Mouse (Mus musculus): ENCODE data around the gene Tspan8. TPM values are rescaled to one million over a fixed set of nuclear protein-coding genes. Genes with fewer than 3 reads are reported as not detected.

Gene Tspan8
- polyA plus RNA-seq (2015; fragmentation: Nextera tagmentation; extraction: Ambion mirVana), result 126 and 128 TPM in 2 replicates

DNA sequence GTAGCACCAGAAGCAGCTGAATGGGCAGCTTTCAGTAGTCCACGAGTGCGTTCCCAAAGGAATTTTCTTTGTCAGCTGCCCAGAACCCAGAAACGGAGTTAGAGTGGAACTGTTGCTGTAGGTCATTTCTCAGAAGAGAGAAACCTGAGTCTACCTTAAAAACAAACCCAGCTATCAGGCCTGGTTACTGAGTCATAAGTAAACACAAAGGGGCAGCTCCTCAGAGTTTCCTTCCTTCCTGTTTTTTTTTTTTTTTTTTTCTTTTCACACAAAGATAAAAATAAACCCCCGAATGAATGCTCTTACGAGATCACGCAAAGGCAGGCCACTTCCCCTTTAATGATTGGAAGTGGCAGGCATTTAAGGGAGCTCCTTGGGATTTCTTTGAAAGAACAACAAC, at the start of gene Tspan8:
Tspan8 (plus strand) TSS at position 322 of the 400 bp plus-strand sequence.
- WGBS, result 37% methylated on average over 6 of the region's 6 CpGs
- Histone ChIP-seq H3K4me2 (peak within 1 kb of the TSS; percentile 33), H3K27me3 (replicated peaks) (no peaks in the 10 kb centered on the region), H3K27ac (peak within 1 kb of the TSS; percentile 80), H3K9me3 (no peaks in the 10 kb centered on the region), H3K4me3 (replicated peaks) (peak within 1 kb of the TSS; percentile 31), H3K4me1 (no peaks in the 10 kb centered on the region), H3K9ac (no peak within 1 kb of the TSS), H3K36me3 (no peaks in the 10 kb centered on the region)
- 0 out of 2 replicates have a peak, but pooled peaks have one; percentile 14 for ATAC-seq (ENCODE audit: insufficient read depth, low FRiP score, low read depth)

GRCm38 (mm10) chr10:115770032-115770431, 46.6 kb upstream of the Tspan8 start:
- H3K4me2 ChIP-seq, result no peak overlapping the region
- no peak for ATAC-seq (ENCODE audit: insufficient read depth, low FRiP score, low read depth)
- no peaks in the 10 kb centered on the region for H3K27me3 ChIP-seq (replicated peaks)
- H3K4me1 ChIP-seq, result no peaks in the 10 kb centered on the region
- no peak overlapping the region for H3K27ac ChIP-seq
- H3K4me3 ChIP-seq (replicated peaks), result no peak overlapping the region
- H3K9ac ChIP-seq, result no peak overlapping the region
- no peaks in the 10 kb centered on the region for H3K36me3 ChIP-seq
- WGBS, result 88% methylated on average over 8 of the region's 8 CpGs
- H3K9me3 ChIP-seq, result no peaks in the 10 kb centered on the region

- H3K4me2 ChIP-seq, result no peak overlapping the region
- ATAC-seq (ENCODE audit: insufficient read depth, low FRiP score, low read depth), result no peak
Observed at GRCm38 (mm10) chr10:115774451-115774850, 42.2 kb upstream of the Tspan8 start.

GRCm38 (mm10) chr10:115775945-115776905, 40.4 kb upstream of the Tspan8 start:
- ATAC-seq (ENCODE audit: insufficient read depth, low FRiP score, low read depth), result no peak
- Histone ChIP-seq H3K9me3 (no peaks in the 10 kb centered on the region), H3K27ac (no peak overlapping the region), H3K4me2 (no peak overlapping the region), H3K4me3 (replicated peaks) (no peak overlapping the region), H3K9ac (no peak overlapping the region), H3K4me1 (no peaks in the 10 kb centered on the region), H3K36me3 (no peaks in the 10 kb centered on the region), H3K27me3 (replicated peaks) (no peaks in the 10 kb centered on the region)
- 35% methylated on average over 17 of the region's 17 CpGs for WGBS

More at GRCm38 (mm10) chr10:115774451-115774850, 42.2 kb upstream of the Tspan8 start:
- WGBS, result 42% methylated on average over 4 of the region's 4 CpGs
- Histone ChIP-seq H3K27me3 (replicated peaks) (no peaks in the 10 kb centered on the region), H3K4me1 (no peaks in the 10 kb centered on the region), H3K36me3 (no peaks in the 10 kb centered on the region), H3K9ac (no peak overlapping the region), H3K4me3 (replicated peaks) (no peak overlapping the region), H3K27ac (no peak overlapping the region), H3K9me3 (no peaks in the 10 kb centered on the region)

GRCm38 (mm10) chr10:115777366-115777765, 39.3 kb upstream of the Tspan8 start:
- Histone ChIP-seq H3K27ac (no peak overlapping the region), H3K4me3 (replicated peaks) (no peak overlapping the region), H3K9me3 (no peaks in the 10 kb centered on the region), H3K27me3 (replicated peaks) (no peaks in the 10 kb centered on the region), H3K9ac (no peak overlapping the region), H3K4me1 (no peaks in the 10 kb centered on the region), H3K36me3 (no peaks in the 10 kb centered on the region), H3K4me2 (no peak overlapping the region)
- 46% methylated on average over 5 of the region's 5 CpGs for WGBS
- no peak for ATAC-seq (ENCODE audit: insufficient read depth, low FRiP score, low read depth)

GRCm38 (mm10) chr10:115778624-115779023, 38.0 kb upstream of the Tspan8 start:
- Histone ChIP-seq H3K4me1 (no peaks in the 10 kb centered on the region), H3K36me3 (no peaks in the 10 kb centered on the region), H3K27me3 (replicated peaks) (no peaks in the 10 kb centered on the region), H3K4me3 (replicated peaks) (no peak overlapping the region), H3K9ac (no peak overlapping the region), H3K27ac (no peak overlapping the region), H3K4me2 (no peak overlapping the region), H3K9me3 (no peaks in the 10 kb centered on the region)
- 58% methylated on average over 5 of the region's 5 CpGs for WGBS
- no peak for ATAC-seq (ENCODE audit: insufficient read depth, low FRiP score, low read depth)

DNA sequence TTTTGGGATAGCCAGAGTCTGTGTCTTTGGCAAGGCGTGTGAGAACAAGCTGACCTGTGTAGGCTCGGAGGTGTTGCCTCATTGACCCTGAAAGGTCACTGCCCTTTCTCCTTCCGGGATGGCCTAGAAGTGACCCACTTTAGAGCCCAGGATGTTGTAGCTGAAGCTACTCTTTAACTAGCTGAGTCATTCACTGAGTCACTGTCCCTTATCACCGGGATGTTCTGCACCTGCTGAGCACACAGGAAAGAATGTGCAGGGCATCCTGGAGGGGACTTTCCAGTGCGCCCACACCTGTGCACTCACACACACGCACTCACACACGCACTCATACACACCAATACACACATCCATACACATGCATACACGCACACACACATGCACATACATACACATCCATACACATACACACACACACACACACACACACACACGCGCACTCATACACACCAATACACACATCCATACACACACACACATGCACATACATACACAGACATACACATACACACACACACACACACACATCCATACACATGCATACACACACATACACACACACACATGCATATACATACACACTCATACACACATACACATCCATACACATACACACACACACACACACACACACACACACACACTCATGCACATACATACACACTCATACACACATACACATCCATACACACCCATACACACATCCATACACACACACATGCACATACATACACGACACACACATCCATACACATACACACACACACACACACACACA, 36.2 kb upstream of the Tspan8 start:
- H3K9me3 ChIP-seq, result no peaks in the 10 kb centered on the region
- no peaks in the 10 kb centered on the region for H3K36me3 ChIP-seq
- no peak overlapping the region for H3K9ac ChIP-seq
- no peak overlapping the region for H3K27ac ChIP-seq
- H3K4me2 ChIP-seq, result no peak overlapping the region
- no peaks in the 10 kb centered on the region for H3K27me3 ChIP-seq (replicated peaks)
- no peak overlapping the region for H3K4me3 ChIP-seq (replicated peaks)
- no peaks in the 10 kb centered on the region for H3K4me1 ChIP-seq
- 73% methylated on average over 11 of the region's 11 CpGs for WGBS
- peak; percentile 31; the same call in 1 of the 2 replicates for ATAC-seq (ENCODE audit: insufficient read depth, low FRiP score, low read depth)

DNA sequence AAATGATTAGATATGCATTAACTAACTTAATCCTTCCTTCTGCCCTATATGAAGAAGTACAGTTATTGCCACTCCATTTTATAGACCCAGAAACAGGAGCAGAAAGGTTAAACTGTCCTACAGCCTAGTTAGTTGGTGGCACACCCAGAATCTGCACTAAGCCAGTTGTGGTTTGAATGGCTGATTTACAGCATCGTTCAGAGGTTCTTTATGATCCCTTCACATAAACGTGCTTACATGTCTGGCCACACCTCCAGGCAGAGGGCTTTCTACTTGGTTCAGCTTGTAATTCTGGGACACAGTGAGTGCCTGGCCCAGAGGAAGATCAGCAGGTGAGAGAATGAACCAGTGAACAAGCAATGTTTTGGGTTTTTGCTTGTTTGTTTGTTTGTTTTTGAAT, 33.4 kb upstream of the Tspan8 start:
- no peak overlapping the region for H3K9ac ChIP-seq
- no peak overlapping the region for H3K4me2 ChIP-seq
- ATAC-seq (ENCODE audit: insufficient read depth, low FRiP score, low read depth), result no peak
- H3K27me3 ChIP-seq (replicated peaks), result no peaks in the 10 kb centered on the region
- H3K9me3 ChIP-seq, result no peaks in the 10 kb centered on the region
- 50% methylated on average over 2 of the region's 2 CpGs for whole genome bisulfite sequencing
- H3K27ac ChIP-seq, result no peak overlapping the region
- H3K4me3 ChIP-seq (replicated peaks), result no peak overlapping the region
- no peaks in the 10 kb centered on the region for H3K36me3 ChIP-seq
- H3K4me1 ChIP-seq, result no peaks in the 10 kb centered on the region

GRCm38 (mm10) chr10:115790788-115791187, 25.8 kb upstream of the Tspan8 start:
- no peak for ATAC-seq (ENCODE audit: insufficient read depth, low FRiP score, low read depth)
- Histone ChIP-seq H3K9me3 (no peaks in the 10 kb centered on the region), H3K4me2 (no peak overlapping the region), H3K27me3 (replicated peaks) (no peaks in the 10 kb centered on the region), H3K4me1 (no peaks in the 10 kb centered on the region), H3K27ac (no peak overlapping the region), H3K36me3 (no peaks in the 10 kb centered on the region), H3K4me3 (replicated peaks) (no peak overlapping the region), H3K9ac (no peak overlapping the region)
- WGBS, result 59% methylated on average over 2 of the region's 2 CpGs

DNA sequence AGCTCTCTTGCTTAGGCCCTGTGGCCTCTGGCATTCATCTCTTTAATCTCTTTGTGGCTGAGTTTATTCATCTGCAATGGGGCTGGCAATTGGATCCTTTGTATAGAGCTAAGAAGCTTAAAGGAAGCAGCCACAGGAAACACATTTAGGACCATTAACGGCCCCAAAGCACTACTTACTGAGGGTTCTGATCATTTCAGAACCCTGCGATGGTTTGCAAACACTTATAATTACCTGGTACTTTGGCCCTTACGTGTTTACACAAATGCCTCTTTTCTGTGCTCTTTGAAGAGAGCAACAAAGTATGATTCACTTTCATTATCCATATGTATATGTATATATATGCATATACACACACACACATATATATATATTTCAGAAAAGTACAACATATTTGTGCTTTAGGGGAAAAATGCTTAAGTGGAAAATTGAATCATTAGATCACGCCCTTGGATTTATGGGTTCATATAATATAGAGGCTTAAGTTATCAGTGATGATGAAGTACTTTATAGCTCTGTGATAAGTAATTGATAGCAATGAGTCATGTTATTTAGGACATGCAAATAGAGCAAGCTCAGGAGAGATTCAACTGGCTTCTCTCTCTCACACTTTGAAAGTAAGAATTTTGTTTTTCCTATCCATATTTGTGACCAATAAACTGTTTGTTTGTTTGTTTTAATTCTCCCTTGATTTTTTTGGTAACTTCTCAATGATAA, 20.4 kb upstream of the Tspan8 start:
- Histone ChIP-seq H3K36me3 (no peaks in the 10 kb centered on the region), H3K4me3 (replicated peaks) (no peak overlapping the region), H3K9me3 (no peaks in the 10 kb centered on the region), H3K27me3 (replicated peaks) (no peaks in the 10 kb centered on the region), H3K9ac (no peak overlapping the region), H3K27ac (no peak overlapping the region), H3K4me2 (no peak overlapping the region), H3K4me1 (no peaks in the 10 kb centered on the region)
- WGBS, result 65% methylated on average over 4 of the region's 4 CpGs
- ATAC-seq (ENCODE audit: insufficient read depth, low FRiP score, low read depth), result no peak

DNA sequence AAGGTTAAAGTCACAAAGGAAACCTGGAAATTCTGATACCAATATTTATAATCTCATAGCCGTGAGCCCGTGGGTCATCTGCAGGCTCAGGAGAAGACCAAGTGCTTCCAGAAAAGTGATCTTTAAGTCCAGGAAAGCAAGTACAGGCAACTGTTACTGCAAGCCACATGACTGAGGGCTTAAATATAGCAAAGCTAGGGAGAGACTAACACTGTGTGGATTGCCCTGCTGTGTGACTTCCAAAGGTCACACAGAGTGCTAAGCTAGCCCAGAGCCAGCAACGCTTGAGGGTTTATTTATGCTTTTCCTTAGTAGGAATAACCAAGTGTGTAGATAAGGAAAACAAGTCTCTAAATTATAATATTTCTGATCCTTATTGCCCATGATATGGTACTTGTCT, 15.2 kb upstream of the Tspan8 start:
- no peak overlapping the region for H3K27ac ChIP-seq
- no peaks in the 10 kb centered on the region for H3K36me3 ChIP-seq
- no peak overlapping the region for H3K4me3 ChIP-seq (replicated peaks)
- H3K9me3 ChIP-seq, result no peaks in the 10 kb centered on the region
- no peaks in the 10 kb centered on the region for H3K27me3 ChIP-seq (replicated peaks)
- no peaks in the 10 kb centered on the region for H3K4me1 ChIP-seq
- no peak overlapping the region for H3K4me2 ChIP-seq
- 59% methylated on average over 3 of the region's 3 CpGs for WGBS
- H3K9ac ChIP-seq, result no peak overlapping the region
- ATAC-seq (ENCODE audit: insufficient read depth, low FRiP score, low read depth), result no peak
